Mouse (Mus musculus) bone marrow, adult 2 months (tissue): ENCODE data around the gene Smtnl1.
A peak's percentile ranks its signal among the peaks of the same experiment; 100 is the strongest.

Experiments used
- CTCF ChIP-seq: fragments of 200-500 bp; IDR thresholded peaks from 2 replicates; pipeline ENCODE4 v1.5.1; 2011; ENCODE audit warnings: low read length, control low read depth; ENCODE audit not compliant: control insufficient read depth, insufficient read depth
- POLR2A ChIP-seq: fragments of 200-500 bp; IDR thresholded peaks from 2 replicates; pipeline ENCODE4 v1.6.1; 2011; ENCODE audit warnings: low read depth, mild to moderate bottlenecking, control low read depth, low read length, borderline replicate concordance; ENCODE audit not compliant: control insufficient read depth

GRCm38 (mm10) chr2:84841905-84842304, 19.5 kb upstream of the Smtnl1 start:
- TF ChIP-seq CTCF, result no peak
- TF ChIP-seq POLR2A, result peak; percentile 68; the same call in 1 of the 2 replicates
